Mouse (Mus musculus): ENCODE measurements around the gene Hif3a.

The Hif3a gene

GRCm38 (mm10) chr7:17024814-17025504 lies 37.3 kb downstream of the Hif3a start:
- DNase-seq (ENCODE audit: low spot score) = no peak

- no peak for DNase-seq (ENCODE audit: low spot score)
Measured at GRCm38 (mm10) chr7:17024141-17024540, 38.1 kb downstream of the Hif3a start.

- no peak for DNase-seq (ENCODE audit: low spot score)
Measured at GRCm38 (mm10) chr7:17023701-17024100, 38.5 kb downstream of the Hif3a start.

- DNase-seq (ENCODE audit: low spot score) = no peak
Measured at GRCm38 (mm10) chr7:17022176-17022575, 40.1 kb downstream of the Hif3a start.

GRCm38 (mm10) chr7:17019426-17020166 lies 42.6 kb downstream of the Hif3a start:
- no peak for DNase-seq (ENCODE audit: low spot score)

GRCm38 (mm10) chr7:17017921-17018320 lies 44.3 kb downstream of the Hif3a start:
- no peak for DNase-seq (ENCODE audit: low spot score)

- DNase-seq (ENCODE audit: low spot score) = peak; percentile 85
Measured at GRCm38 (mm10) chr7:17017036-17017435, 45.2 kb downstream of the Hif3a start.

- DNase-seq (ENCODE audit: low spot score) = no peak
Measured at GRCm38 (mm10) chr7:17015381-17015780, 46.8 kb downstream of the Hif3a start.

- no peak for DNase-seq (ENCODE audit: low spot score)
Measured at GRCm38 (mm10) chr7:17011909-17012590, 50.2 kb downstream of the Hif3a start.

- no peak for DNase-seq (ENCODE audit: low spot score)
Measured at GRCm38 (mm10) chr7:17010010-17010347, 52.2 kb downstream of the Hif3a start.

- DNase-seq (ENCODE audit: low spot score) = no peak
Measured at GRCm38 (mm10) chr7:17009326-17010009, 52.8 kb downstream of the Hif3a start.

- DNase-seq (ENCODE audit: low spot score) = no peak
Measured at GRCm38 (mm10) chr7:17007300-17007699, 54.9 kb downstream of the Hif3a start.

GRCm38 (mm10) chr7:17004716-17005115 lies 57.5 kb downstream of the Hif3a start:
- no peak for DNase-seq (ENCODE audit: low spot score)

GRCm38 (mm10) chr7:17003230-17003960 lies 58.8 kb downstream of the Hif3a start:
- no peak for DNase-seq (ENCODE audit: low spot score)

- no peak for DNase-seq (ENCODE audit: low spot score)
Measured at GRCm38 (mm10) chr7:17002375-17003195, 59.6 kb downstream of the Hif3a start.

GRCm38 (mm10) chr7:16999650-17000049 lies 62.6 kb downstream of the Hif3a start:
- peak; percentile 72 for DNase-seq (ENCODE audit: low spot score)

- no peak for DNase-seq (ENCODE audit: low spot score)
Measured at GRCm38 (mm10) chr7:16999233-16999632, 63.0 kb downstream of the Hif3a start.

GRCm38 (mm10) chr7:16995345-16995744 lies 66.9 kb downstream of the Hif3a start:
- DNase-seq (ENCODE audit: low spot score) = no peak

- DNase-seq (ENCODE audit: low spot score) = no peak
Measured at GRCm38 (mm10) chr7:16994400-16994799, 67.8 kb downstream of the Hif3a start.

GRCm38 (mm10) chr7:16993651-16994399 lies 68.4 kb downstream of the Hif3a start:
- DNase-seq (ENCODE audit: low spot score) = peak; percentile 85

Measured in testis, postnatal 14 days (tissue).